Mouse (Mus musculus) gonadal fat pad, adult 2 months (tissue): ENCODE measurements around the gene Samd8. TPM values are rescaled to one million over a fixed set of nuclear protein-coding genes. Genes with fewer than 3 reads are reported as not detected.

Experiments
- DNase-seq: peaks from one replicate; pipeline ENCODE4 v3.0.0-alpha.2; 2012; ENCODE audit warnings: low read depth
- polyA plus RNA-seq: library from polyadenylated mRNA; depleted of rRNA; stranded (reverse); fragments of >200 nt; gene quantifications from 2 replicates; pipeline ENCODE4 v1.2.3, GENCODE M21; 2012

Gene Samd8
- polyA plus RNA-seq, 1 experiment = 16.8 TPM

DNA sequence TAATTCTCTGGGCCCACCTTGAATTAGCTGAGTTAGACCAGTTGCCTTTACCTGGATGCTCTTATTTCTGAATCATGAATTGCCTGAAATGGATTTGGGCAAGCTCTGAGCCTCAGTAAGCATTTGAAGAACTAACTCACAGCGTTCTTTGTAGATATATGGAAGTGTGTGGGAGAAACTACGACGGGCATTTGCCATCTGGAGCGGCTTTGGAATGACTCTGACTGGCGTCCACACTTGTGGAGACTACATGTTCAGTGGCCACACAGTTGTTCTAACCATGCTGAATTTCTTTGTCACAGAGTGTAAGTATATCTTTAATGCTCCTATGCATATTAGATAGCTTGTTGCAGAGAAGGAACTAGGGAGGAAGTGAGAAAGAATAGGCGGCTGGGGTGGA, 41.9 kb downstream of the Samd8 start:
- DNase-seq = no peak

DNA sequence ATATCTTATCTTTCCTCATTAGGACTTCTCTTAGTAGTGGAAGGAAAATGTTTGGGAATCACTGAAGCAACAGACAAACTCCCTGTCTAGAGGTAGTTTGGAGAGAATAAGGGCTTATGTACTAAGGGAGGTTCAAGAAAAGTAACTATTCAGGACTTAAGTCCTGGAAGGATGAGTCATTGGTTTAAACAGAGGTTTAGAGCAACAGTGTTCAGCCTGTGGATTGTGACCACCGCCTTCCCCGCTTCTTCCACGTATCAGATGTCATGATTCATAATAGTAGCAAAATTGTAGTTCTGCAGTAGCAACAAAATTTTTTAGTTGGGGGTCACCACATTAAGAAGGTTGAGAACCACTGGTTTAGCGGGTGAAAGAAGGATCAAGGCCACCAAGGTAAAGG, 50.3 kb downstream of the Samd8 start:
- DNase-seq = no peak

DNA sequence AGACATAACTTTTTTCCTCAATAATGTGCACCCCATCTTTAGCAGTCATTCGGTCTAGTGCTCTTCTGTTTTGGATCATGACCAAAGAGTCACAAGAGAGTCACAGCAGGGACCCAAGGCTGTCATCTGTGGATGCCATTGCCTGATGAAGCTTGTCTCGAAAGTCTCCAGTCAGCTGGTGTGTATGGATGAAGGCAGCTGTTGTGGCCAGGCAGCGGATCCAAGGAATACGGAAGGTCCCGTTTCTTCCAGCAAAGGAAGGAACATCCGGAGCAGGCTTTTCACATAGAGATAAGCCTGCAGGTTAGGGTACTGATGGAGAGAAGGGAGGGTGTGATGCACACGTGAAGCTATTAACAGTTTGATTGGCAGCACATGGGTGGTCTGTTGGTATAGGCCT, 51.3 kb downstream of the Samd8 start:
- no peak for DNase-seq

DNA sequence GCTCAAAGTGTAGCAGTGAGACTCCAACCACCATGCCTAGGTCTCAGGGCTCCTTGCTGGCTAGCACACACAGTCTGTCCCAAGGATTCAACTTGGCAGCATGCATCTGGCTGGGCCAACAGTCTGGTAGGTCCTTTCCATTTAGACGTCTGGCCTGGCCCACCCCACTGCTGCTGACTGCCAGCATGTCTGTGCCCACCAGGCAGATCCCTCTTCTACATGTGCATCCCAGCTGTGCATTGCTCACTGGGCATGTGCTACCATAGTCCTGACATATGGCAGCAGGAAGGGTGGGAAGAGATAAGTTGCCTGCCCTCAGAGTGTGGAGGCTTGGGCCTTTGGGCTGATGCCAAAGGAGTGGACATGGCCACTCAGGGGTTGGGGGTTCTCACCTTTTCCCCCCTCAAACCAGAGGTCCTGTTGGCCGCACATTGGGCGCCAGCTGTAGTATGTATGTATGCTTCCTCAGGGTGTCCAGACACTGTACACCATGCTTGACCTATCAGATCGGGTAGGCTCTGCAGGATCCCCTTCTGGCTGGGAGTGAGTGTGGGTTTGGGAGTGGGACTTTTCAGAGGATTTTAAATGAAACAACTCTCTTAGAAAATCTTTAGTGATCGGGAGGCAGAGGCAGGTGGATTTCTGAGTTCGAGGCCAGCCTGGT, 52.3 kb downstream of the Samd8 start:
- DNase-seq = no peak

DNA sequence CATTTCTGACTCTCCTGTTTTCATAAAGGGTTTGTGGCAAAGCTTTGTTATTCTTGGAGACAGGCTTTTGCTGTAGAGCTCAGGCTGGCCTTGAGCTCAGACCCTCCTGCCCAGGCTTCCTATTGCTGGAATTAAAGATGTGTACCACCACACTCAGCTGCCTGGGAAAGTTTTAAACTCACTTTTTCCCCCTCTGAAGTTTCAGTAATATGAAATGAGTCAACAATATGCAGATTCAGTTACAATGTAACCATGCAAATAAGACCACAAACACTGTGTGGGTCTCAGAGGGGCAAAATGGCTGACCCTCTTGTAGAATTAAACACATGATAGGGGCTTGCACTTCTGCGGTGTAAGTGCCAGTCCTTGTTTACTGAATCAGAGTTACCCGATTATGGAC, 55.9 kb downstream of the Samd8 start:
- no peak for DNase-seq

DNA sequence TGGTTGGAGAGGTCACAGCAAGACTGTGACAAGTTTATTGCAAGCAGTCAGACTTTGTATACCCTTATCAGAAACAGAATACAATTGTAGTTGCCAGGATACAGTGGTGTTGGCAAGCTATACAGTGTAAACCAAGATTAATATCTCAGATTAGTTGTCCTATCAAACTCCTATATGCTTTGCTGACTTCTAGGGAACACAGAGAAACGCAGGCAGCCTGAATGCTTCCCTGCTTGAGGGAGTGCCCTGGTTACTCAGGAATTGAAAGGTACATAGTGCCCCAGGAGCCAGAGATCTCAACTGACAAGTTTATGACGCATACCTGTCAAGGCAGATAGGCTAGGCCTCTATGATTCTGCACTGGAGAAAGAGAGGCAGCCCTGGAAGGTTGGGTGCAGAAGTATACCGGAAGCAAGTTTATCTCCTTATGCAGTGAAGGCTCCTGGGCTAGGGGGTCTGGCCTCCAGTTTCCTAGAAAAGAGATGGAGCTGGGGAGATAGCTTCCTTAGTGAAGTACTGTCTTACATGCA, 56.4 kb downstream of the Samd8 start:
- no peak for DNase-seq

DNA sequence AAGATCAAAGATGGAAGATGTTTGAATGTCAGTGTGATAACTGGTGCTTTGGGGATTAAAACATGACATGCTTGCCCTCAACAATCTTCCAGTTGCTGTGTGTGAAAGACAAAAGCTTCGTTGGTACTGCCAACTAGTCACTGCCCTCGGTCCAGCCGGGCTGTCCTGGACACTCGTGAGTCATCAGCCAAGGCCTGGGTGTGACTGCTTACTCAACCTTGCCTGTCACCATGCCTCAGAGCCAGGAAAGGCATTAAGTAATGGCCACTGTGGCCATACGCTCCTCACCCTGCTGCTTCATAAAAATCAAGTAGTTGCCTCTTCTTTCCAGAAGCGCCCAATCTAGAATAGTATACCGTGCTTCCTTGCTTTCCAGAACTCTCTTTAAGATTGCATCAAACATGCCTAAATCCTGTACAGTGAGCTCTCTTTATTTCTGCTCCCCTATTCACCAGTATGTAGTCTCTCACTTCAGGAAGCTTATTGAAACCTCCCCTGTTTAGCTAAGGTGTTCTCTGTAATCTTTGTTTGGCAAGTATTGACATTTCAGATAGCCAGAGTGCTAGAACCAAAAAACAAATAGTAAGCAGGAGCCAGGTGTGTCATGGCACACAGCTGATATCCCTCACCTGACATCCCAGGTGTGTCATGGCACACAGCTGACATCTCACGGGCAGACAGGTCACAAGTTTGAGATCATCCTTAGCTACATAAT, 58.0 kb downstream of the Samd8 start:
- no peak for DNase-seq

DNA sequence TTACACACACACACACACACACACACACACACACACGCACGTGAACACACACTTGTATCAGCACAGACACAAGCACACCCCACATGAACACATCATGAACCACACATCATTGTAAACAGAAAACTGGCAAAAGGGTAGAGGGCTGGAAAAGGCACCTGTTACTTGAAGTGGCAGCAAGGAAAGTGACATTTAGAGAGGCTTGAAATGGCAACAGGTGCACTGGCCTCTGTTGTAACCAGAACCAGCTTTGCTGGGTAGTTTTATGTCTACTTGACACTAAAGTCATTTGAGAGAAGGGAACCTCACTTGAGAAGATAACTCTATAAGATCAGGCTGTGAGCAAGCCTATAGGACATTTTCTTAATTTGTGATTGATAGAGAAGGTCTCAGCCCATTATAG, 59.1 kb downstream of the Samd8 start:
- no peak for DNase-seq

DNA sequence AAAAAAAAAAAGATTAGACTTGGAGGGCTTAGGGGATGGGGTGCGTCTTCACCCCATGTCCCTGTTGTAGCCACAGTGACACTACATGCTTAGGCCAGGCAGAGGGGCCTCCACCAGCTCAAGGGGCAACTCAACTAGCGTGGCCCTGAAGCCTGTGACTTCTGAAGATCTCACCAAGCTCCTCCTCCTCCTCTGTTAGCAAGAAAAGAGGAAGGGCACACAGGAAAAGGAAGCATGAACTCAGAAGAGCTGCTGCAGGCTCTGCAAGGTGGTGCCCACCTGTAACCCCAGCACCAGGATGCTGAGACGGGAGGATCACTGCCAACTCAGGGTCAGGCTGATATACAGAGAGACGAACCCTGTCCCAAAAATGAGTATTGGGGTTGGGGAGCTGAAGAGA, 61.0 kb downstream of the Samd8 start:
- no peak for DNase-seq

- DNase-seq = no peak
These were observed 61.5 kb downstream of the Samd8 start for GRCm38 (mm10) chr14:21811744-21812393.

DNA sequence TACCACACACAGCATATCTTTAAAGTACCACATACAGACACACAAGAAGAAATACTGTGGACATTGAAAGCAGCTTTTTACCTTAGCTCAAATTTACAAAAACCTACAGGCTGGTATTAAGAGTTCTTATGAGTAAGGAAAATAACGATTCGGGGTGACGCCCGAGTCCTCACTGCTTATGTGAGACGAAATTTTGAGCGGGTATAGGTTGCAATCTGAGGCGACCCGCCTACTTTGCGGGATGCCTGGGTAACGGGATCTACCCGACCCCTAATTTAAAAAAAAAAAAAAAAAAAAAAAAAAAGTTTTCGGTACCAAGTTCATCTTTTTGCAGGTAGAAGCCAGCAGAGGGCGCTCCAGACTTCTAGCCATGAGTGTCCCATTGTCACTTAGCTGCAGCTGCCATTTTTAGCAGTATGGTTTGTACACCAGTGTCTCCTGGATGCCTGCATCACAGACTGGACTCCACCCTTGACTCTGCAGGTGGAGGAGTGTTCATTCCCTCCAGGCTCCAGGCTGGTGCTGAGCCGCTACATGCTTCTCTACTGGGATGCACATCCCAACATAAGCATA, 62.3 kb downstream of the Samd8 start:
- DNase-seq = no peak

GRCm38 (mm10) chr14:21813216-21813615, 62.9 kb downstream of the Samd8 start:
- DNase-seq = no peak

DNA sequence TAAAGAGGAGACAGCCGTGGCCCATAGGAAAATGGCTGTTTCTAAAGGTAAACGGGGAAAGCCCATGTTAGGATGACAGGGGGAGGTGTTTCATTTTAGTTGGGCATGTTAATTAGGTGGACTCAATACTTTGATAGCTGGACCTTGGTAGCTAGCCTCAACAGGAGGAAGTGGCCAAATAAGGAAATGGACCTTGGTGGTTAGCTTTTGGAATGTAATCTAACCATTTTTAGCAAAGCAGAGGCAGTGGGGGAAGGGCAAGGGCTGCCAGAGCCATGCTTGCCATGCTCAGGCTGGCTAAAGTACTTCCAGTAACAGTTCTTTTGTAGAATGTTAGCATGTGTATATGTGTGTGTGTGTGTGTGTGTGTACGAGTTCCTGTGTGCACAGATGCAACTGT, 63.5 kb downstream of the Samd8 start:
- DNase-seq = no peak

GRCm38 (mm10) chr14:21814606-21815005, 64.3 kb downstream of the Samd8 start:
- DNase-seq = no peak

DNA sequence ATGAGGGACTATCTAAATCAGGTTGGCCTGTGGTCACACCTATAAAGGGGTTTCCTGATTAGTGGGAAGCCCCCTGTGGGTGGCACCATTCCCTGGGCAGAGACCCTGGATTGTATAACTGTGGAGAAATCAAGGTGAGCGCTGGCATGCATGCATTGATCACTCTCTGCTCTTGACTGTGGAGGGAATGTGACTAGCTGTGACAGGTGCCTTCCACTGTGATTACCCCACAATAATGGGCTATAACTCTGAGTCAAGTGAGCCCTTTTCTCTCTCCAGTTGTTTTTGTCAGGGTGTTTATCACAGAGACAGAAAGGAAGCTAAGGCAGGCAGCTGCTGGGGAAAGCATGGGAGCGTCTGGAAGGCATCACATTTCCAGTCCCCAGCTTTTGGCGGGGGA, 65.9 kb downstream of the Samd8 start:
- no peak for DNase-seq

- DNase-seq = no peak
These were observed 67.1 kb downstream of the Samd8 start for GRCm38 (mm10) chr14:21817453-21817852.

- no peak for DNase-seq
These were observed 70.7 kb downstream of the Samd8 start for GRCm38 (mm10) chr14:21820880-21821505.

DNA sequence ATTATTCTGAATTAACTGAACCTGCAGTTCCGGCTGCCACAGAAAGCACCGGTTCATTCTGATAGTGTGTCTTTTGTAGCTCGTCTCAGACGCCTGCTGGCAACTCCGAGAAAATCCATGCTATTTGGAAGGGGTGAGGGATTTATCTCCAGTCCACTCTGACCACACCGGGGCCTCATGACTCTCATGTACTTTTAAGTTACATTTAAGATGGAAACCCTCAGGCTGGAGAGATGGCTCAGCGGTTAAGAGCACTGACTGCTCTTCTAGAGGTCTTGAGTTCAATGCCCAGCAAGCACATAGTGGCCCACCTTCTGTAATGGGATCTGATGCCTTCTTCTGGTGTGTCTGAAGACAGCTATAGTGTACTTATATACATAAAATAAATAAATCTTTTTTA, 72.0 kb downstream of the Samd8 start:
- DNase-seq = no peak

DNA sequence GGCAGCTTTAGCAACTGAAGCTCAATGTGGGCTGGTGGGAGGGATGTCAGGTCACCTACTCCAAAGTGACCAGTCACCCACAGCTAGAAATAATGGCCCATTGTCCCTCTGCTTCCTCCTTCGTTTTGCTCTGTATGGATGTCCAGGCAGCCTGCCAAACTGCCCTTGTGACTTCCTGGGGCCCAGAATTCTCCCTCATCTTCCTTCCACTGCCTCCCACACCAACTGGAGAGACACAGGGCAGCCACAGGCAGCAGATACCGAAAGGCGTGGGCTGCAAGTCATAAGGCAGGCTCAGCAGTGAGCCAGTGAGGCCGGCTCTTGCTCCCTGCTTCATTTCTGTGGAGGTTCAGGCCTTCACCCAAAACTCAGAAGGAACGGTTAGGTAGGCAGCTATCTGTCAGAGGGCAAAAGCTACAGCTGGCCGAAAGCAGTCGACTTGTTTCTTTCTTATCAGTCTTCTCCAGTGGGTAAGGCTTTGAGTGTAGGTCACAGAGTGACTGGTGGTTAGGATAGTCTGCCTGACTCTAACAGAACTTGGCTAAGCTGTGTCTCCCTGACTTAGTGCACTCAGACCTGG, 72.6 kb downstream of the Samd8 start:
- peak; percentile 61 for DNase-seq

- DNase-seq = no peak
These were observed 73.6 kb downstream of the Samd8 start for GRCm38 (mm10) chr14:21823897-21824296.

DNA sequence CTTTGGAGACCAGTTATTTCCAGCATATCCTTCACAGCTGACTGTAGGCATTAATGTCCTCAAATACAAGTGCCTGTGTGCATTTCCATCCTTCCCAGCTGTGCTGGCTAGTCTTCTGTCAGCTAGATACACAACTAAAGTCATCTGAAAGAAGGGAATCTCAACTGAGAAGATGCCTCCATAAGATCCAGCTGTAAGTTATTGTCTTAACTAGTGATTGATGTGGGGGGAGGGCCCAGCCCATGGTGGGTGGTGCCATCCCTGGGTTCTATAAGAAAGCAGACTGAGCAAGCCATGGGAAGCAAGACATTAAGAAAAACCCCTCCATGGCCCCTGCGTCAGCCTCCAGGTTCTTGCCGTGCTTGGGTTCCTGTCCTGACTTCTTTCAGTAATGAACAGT, 74.6 kb downstream of the Samd8 start, which contains the start of gene Vdac2:
Gene Vdac2 (plus strand): TSS at position 301 of the 400 bp plus-strand sequence.
- DNase-seq = no peak
